Mouse (Mus musculus): ENCODE measurements at regions not wholly inside any gene's neighbourhood (a gene's known extent, or its start where the extent isn't known, plus 50 kb on each side); places are given as distances from the start of the nearest gene placed in this dataset.

DNA sequence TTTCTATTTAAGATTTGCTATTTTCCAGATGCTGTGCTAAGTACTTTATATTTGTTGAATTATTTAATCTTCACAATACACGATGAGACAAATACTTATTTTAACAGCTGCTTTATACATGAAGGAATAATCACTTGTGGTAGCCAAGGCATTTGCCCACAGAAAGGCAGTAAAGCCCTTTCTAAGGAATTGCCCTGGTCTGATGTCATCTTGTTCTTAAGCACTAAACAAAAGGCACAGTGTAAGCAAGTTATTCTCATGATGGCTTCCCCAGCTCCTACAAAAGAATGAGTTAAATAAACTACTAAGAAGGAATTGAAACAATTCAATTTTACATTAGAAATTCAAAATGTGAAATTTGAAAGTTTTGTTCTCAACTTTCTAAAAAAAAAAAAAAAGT, 358.8 kb downstream of the Cenpc1 start:
- DNase-seq (ENCODE audit: low spot score in 2 of 2), result no peak

DNA sequence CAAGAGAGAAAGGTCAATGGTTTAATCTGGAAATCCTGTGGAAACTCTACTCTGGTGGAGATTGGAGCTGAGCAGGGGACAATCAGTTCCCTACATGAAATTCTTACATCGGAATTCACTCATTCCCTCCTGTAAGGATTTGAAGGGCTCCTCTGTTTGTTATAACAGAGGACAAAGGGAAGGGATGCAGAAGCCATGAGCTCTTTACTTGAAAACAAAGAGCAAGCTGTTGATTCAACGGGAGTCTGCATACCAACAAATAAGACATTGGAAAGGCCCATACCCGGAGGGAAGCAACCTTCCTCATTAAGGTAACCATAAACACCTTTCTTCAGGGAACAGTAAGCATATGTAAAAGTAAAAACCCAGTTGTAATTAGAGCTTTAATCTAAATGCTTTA, 359.3 kb downstream of the Cenpc1 start:
- DNase-seq (ENCODE audit: low spot score in 2 of 2), result peak; percentile 7 to 14

DNA sequence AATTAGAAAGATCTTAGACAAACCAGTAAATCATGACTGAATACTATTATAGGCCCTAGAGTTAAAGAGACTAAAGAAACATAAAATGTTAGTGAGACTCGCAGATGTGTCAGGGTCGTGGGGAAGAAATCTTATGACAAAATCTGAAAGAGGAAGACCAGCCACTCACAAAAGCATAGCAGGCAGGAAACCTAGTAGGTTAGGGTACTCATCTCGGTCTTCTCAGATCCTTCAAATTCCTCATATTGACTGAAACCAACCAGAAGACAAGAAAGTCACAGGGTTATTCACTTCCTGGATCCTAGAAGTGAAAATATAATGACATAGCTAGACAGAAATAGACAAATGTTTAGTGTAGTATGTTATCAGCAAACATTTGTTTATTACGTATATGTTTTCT, 387.5 kb downstream of the Cenpc1 start:
- DNase-seq (ENCODE audit: low spot score in 2 of 2), result no peak

DNA sequence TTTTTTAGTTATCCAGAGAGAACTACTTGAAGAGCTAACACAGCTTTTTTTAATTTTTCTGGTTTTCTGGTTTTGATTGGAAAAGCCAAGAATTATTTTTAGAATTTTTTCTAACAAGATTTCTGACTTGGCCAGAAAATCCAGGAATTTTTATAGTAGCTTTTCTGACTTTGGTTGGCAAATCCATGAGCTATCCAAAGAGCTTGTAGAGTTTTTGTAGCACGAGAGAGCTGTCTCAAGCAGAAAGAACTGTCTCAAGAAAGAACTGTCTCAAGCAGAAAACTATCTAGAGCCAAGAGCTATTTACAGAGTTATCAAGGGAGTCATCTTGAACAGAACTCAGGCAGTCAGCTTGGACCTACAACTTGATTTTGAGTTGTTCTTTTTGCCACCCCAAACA, 394.3 kb downstream of the Cenpc1 start:
- DNase-seq (ENCODE audit: low spot score in 2 of 2), result no peak

DNA sequence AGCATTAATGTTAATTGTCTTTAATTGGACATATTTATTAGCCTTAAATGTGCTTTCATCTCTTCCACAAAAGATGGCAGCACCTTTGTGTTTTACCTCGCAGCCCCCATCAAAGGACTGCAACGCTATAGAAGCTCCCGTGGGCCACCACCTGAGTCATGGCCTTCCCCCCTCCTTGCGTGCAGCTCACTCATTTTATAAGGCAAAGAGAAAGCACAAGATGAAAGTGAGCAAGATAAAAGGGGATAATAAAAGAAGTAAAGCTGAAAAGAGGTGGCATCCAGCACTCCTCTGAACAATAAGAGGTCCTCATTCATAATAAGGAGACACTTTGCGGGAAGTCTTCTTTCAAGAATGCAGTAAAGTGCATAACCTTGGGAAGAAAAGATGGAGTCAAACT, 403.9 kb downstream of the Cenpc1 start:
- no peak for DNase-seq (ENCODE audit: low spot score in 2 of 2)

DNA sequence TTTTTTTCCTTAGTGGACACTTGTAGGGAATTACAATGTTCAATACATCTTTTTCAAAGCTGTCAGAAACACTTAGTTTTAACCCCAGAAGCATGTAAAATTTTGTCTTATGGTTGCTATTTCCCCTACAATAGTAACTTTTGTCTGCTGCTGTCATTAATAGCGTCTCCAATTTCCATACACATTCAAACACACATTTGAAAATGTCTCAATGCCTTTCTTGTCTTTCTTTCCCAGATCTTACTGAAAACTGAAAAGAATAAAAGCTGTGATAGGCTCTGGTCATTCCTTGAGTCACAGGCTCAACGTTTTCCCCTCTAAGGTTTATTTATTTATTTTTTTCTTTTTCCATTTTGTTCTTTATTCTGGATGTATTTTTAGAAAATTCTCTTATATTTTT, 444.3 kb downstream of the Cenpc1 start:
- no peak for DNase-seq (ENCODE audit: low spot score in 2 of 2)

DNA sequence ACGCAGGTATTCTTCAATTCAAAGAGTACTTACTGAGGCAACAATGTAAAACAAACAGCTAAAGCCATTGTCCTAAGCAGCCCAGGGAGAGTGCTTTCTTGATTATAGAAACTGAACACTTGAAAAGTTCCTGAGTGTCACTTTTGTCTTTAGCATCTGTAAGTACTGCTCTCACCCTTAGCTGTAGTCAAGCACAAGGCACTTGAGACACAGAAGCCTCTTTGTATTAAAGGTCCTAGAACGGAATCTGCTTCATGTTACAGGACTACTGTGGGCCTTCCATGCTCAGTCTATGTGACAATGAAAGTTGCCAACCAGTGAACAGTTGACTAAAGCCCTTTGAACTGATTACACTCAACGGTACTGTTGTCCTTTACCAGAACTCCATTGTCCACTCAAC, 450.6 kb downstream of the Cenpc1 start:
- DNase-seq (ENCODE audit: low spot score in 2 of 2), result no peak

DNA sequence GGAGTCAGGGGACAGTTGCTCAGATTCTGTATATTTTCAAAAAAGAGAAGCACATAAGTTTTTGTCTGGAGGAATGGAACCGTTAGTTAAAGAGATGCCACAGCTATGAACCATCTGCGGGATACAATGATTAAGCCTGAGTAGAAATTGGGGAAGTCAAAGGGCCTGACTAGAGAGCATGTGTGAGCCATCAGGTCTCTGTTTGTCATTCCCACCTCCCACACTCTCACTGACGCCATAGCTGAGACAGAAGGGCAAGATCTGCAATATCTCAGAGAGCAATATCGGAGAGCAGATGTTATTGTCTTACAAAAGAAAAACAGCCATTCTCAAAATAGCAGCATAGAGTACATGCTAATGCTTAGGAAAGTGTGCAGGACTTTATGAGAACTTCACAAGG, 452.8 kb downstream of the Cenpc1 start:
- DNase-seq (ENCODE audit: low spot score in 2 of 2), result no peak

DNA sequence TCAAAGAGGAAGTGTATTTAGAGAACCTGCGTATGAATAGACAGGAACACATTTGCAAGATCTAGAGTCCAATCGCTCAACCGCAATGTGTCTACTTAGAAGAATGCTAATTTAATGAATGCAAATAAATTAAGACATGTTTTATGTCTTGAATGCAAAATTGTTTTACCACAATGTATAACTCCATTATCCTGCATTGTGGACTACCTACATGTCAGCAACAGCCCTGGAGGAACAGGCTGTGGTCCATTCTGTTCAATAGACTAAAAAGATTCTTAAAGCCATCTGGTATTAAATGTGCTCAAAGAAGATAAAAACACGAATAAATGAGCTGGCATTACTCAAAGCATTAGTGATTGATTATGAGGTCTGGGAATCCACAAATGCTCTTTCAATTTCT, 456.3 kb downstream of the Cenpc1 start:
- DNase-seq (ENCODE audit: low spot score in 2 of 2), result no peak

DNA sequence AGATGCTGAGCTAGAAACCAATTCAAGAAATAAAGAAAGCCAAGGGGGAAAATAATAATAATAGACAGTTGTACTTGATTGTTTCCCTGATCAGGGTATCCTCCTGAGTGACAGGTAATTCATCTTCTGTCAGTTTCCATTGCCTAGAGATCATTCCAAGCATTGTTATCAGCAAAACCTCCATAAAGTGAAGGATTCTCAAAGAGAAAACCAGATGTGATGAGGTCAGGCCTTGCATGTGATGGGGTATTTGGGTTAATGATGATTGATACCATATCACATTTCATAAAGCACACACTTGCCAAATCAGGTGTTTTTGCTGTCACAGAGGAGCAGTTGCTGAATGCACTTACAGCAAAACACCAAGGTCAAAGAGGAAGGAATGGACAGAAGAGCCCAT, 467.2 kb downstream of the Cenpc1 start:
- no peak for DNase-seq (ENCODE audit: low spot score in 2 of 2)

DNA sequence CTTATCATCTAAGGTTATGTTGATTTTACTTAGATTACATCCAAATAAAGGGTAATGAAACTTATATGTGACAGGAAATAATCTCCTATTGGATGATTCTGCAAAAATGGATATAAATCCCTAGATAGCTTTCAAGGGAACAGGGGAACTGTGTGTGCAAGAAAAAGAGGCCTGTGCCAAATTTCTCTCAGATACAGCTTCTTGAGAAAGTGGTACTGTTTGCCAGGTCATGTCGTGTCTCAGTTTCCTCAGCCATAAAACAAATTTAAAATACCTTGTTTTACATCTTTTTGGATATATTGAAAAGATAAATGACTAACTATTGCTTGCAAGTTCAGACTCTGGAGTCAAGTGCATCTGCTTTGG, 470.3 kb downstream of the Cenpc1 start:
- DNase-seq (ENCODE audit: low spot score in 2 of 2), result no peak

DNA sequence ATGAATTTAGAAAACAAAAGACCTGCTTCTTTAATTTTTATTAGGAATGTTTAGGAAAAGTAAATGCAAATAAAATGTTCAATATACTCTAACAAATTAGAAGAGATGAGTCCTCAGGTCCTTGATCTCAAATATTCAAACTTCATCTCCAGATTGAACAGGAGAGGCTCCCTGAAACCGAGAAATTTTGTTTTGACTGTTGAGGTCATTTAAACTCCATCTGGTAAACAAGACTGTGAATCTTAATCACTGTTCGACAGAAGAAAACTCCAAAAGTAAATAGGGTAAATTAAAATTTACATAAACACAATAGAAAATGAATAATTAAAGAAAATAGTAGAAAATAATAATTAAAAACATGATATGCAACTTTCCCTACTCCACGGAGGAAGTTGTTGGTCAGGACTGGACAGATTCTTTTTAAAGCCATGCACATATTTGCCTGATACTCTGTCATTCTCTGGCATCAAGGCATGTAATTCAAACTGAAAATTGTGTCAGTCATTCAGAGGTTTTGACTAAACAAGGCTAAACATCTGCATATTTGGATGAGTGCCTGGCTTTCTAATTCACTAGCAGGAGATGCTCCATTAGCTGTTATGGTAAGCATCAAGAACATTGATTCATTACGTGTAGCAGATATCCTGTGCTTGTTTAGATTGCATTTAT, 470.8 kb downstream of the Cenpc1 start:
- DNase-seq (ENCODE audit: low spot score in 2 of 2), result peak in 1 of 2 experiments; percentile 15

DNA sequence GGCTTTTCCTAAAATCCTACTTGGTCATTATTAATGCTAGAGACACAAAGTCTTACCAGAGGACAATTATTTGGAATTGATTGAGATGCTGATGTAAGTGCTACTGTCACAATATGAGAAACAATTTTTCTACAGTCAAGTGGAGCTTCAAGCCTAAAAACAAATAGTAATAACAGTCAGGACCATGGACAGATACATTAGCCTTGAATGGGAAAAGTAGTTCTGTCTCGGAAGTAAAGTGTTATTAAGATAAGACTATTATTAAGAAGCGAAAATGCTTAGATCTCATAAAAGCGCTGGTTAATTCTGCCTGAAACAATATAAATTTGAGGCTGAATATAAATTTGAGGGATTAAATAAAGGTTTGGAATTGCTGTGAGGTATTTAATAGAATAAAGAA, 473.1 kb downstream of the Cenpc1 start:
- DNase-seq (ENCODE audit: low spot score in 2 of 2), result no peak

DNA sequence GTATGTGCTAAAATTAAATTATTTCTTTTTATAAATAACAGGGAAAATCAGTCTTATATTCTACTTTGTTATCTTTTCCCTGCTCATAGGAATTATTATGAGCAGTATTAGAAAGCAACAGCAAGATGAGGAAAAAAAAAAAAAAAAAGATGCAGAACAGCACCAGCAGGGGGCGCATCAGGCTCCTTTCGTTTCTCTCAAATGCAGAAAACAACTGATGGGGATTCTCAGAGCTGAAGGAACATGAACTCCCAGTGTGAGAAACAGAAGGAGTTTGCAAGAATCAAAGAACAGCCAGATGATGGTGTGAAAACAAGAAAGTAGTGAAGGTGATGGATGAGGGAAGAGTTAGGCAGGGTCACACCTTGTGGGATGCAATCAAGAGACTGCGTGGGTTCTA, 478.7 kb downstream of the Cenpc1 start:
- DNase-seq (ENCODE audit: low spot score in 2 of 2), result peak in 1 of 2 experiments; percentile 9

DNA sequence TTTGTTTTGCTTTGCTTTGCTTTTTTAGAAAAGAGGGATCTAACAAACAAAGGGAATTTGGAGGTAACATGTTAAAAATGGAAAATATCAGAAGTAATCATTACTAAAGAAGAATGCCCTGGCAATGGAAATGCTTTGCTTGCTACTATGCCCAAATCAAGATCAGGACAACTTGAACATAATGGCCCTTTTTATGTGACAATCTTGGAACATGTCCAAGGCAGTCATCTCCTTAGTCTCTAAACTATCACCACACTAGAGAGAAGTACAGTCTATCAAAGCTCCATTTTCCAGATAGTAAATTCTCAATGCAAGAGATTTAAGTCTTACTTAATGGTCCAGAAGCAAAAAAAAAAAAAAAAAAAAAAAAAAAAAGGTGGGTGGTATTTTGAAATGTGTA, 492.9 kb downstream of the Cenpc1 start:
- DNase-seq (ENCODE audit: low spot score in 2 of 2), result no peak

DNA sequence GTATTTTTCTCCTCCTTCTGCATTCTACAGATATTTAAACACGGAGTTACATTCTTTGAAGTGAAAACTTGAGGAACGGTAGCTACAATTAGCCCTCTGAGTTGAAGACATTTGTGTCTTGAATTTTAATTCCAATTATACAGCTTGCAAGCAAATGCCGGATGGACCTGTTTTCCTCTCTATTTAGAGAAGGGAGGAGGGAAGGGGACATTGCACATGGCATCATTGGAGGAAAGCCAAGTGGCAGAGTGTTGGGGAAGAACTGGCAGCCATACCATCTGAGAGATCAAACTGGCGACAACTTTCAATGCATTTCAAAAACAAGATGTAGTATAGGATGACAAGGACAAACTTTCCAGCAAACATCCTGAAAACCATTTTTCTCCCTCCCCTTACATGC, 493.4 kb downstream of the Cenpc1 start:
- DNase-seq (ENCODE audit: low spot score in 2 of 2), result peak in 1 of 2 experiments; percentile 8

DNA sequence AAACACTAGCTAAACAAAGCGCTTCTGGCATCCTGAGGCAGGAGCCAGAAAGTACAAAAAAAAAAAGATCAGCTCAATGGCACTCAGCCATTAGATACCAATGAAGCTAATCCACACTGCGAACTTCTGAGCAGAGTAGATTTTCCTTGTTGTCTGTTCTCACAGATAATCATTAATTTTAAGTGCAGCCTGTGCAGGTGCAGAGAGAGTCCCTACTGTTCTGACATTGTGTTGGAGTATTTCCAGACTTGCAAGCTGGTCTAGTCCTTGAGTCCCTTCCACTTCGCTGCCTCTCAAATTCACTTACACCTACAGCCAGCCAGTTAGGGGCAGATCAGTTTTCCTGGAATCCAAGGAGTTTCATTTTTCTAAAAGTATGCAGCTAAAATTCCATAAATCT, 494.0 kb downstream of the Cenpc1 start:
- DNase-seq (ENCODE audit: low spot score in 2 of 2), result no peak

DNA sequence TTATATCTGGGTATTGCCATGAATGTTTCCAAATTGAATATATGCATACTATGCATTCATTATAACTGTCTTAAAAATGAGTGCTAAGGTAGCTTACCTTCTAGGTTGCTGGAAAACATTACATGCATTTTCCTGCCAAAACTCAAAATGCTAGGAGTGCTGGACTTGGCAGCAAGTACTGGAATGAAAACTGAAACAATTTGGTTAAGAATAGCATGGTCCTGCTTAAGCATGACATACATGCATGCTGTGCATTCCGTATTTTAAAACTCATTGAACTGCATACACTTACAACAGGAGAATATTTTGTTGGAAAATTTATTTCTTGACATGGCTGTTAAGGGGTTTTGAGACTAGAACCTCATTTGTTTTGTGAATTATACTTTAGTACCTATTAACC, 529.1 kb downstream of the Cenpc1 start:
- DNase-seq (ENCODE audit: low spot score in 2 of 2), result no peak

DNA sequence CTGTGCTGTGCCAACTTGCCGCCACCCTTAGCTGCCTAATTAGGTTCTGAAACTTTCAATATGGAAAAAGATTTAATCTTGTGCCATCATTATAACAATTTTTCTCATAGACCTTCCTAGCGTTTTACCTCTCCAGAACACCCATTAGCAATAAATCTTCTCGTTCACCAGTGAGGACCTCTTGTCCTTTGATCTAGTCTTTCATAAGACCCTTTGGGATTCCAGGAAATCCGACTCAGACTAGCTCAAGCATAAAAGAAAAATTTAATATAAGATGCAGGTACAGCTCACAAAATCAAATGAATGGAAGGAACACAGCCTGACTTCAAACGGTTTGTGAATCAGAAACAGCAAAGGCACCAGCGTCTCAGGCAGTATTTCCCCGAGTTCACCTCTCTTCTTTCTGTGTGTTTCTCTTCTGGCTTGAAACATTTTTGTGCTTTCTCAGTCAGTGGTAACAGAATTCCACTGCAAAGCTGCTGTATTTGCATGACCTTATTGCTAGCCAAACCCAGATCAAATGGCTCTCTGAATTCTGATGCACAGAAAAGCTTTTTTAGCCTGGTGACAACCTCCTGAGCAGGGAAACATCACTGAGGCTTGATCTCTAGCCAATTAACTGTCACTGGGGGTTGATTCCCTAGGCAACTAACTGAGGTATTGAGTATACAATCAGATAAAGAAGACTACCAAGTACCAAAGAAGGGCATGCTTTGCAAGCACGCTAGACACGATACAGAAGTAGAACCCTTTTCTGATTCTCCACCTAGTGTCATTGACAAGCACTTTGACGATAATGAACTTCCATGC, 539.8 kb downstream of the Cenpc1 start:
- DNase-seq (ENCODE audit: low spot score in 2 of 2), result no peak

DNA sequence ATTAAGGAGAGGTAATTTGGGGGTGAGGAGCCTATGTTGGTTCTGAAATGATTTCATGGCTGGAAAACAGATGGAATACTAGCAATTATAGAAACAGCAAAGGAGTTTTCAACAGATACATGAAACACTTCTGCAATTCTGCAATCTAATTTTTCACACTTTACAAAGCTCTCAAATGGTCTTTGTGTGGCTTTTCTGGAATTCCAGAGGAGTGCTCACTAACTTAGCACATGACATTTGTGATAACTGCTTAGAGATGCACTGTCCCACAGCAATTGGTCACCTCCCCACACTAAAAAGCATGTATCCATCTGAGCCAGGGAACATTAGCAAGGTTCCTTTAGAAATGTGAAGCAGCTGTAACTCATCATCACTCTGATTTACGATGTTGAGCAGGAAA, 560.1 kb downstream of the Cenpc1 start:
- DNase-seq (ENCODE audit: low spot score in 2 of 2), result no peak

DNA sequence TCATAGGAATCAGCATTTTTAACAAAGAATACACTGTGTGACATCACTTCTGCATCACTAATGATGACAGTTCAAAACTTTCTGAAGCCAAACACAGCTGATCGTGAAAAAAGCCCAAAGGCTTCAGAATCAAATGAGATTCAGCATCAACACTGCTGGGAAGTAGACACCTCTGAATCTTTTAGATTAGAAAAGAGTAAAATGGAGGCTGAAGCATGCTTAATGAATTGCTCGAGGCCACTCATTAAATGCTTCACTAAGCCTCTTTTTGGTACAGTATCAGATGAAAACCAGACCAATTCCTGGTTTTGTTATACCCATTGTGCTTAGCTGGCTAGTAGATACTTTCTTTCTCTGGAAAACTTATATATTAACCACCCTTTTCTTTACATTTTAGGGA, 568.1 kb downstream of the Cenpc1 start:
- DNase-seq (ENCODE audit: low spot score in 2 of 2), result no peak

DNA sequence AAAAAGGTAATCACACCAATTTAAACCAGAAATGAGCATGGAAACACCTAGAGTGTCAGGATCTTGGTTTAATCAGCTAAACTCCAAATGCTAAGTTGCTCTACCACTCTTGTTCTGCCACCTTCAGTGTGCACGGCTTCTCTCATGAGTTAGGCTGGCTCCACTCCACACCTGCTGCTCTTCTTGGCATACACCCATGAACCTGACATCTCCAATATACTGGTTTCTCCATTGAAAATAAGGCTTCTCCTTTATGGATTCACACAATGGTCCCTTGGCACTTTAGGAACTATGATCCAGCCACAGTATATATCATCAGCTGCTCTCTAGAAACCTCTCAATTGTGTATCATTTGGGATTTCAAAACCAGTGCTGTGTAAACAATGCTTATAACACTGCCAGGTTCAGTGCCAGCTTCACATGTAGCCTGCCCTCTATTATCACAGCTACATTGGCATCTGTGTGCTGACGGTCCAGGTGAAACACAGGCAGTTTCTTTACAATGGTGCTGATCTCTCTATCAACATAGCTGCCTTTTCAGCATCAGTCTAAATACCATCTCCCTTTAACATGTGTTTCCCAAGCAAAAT, 579.6 kb downstream of the Cenpc1 start:
- no peak for DNase-seq (ENCODE audit: low spot score in 2 of 2)

DNA sequence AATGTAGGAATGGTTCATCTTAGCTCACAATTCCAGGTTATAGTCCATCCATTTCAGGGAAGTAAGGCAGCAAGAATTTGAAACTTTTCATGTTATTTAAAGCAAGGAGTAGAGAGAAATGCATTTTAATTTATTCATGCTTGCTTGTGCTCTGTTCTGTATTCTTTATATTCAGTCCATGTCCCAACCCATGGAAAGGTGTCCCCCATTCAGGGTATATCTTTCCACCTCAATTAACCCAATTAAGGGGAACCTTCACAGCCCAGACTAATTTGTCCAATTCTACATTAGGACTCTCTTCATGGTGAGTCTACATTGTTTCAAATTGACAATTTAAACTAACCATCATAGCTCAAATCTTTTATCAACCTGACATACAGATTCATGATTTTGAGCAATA, 580.2 kb downstream of the Cenpc1 start:
- DNase-seq (ENCODE audit: low spot score in 2 of 2), result no peak
